8 mouse cellular contexts compared by ENCODE assay signal in genomic region chr7:38086401-38086800, GRCm38 (mm10). TPM values are rescaled to one million over a fixed set of nuclear protein-coding genes. Genes with fewer than 3 reads are reported as not detected.
DNase-seq lines count a peak whose midpoint lies in the region; ATAC-seq and TF ChIP-seq lines count a peak whose summit lies in the region.

No protein-coding gene starts in this region.

- no peak overlapping the region for H3K27ac ChIP-seq in forebrain, embryonic 13.5 days
- H3K27ac ChIP-seq in forebrain, embryonic 16.5 days (ENCODE audit: low read length): no peak overlapping the region
- no peak overlapping the region for H3K27ac ChIP-seq in liver, embryonic 12.5 days
- H3K27ac ChIP-seq in liver, postnatal 0 days (ENCODE audit: low read depth): no peak overlapping the region
- peak overlapping the region; percentile 75; the same call in 1 of the 2 replicates for H3K27ac ChIP-seq in embryonic facial prominence, embryonic 15.5 days (replicated peaks)
- peak overlapping the region; percentile 1; the same call in 1 of the 2 replicates for H3K27ac ChIP-seq in stomach, embryonic 14.5 days (ENCODE audit: low read length)
- no peak overlapping the region for H3K27ac ChIP-seq in midbrain, postnatal 0 days (ENCODE audit: low read depth, low read length)

- H3K9me3 ChIP-seq in forebrain, embryonic 13.5 days (replicated peaks): no peaks in the 10 kb centered on the region
- no peaks in the 10 kb centered on the region for H3K9me3 ChIP-seq in forebrain, embryonic 16.5 days (ENCODE audit: control insufficient read depth, low read length)
- 0 out of 2 replicates have a peak, but pooled peaks cover 4% of the 10 kb centered on the region for H3K9me3 ChIP-seq in liver, embryonic 12.5 days (replicated peaks)
- H3K9me3 ChIP-seq in liver, postnatal 0 days (ENCODE audit: low read length): no peaks in the 10 kb centered on the region
- no peaks in the 10 kb centered on the region for H3K9me3 ChIP-seq in embryonic facial prominence, embryonic 15.5 days (replicated peaks)
- no peaks in the 10 kb centered on the region for H3K9me3 ChIP-seq in stomach, embryonic 14.5 days (ENCODE audit: control insufficient read depth, low read depth, low read length)
- no peaks in the 10 kb centered on the region for H3K9me3 ChIP-seq in midbrain, postnatal 0 days (ENCODE audit: low read length)

- no peak for ATAC-seq in forebrain, embryonic 13.5 days
- no peak for ATAC-seq in forebrain, embryonic 16.5 days
- no peak for ATAC-seq in liver, embryonic 12.5 days
- ATAC-seq in liver, postnatal 0 days: no peak
- ATAC-seq in embryonic facial prominence, embryonic 15.5 days (ENCODE audit: insufficient number of reproducible peaks, low FRiP score, low TSS enrichment, low read depth): no peak
- no peak for ATAC-seq in stomach, embryonic 14.5 days (ENCODE audit: insufficient number of reproducible peaks, insufficient read depth, low FRiP score, low read depth)
- no peak for ATAC-seq in megakaryocyte, adult 5-6 weeks (ENCODE audit: poor library complexity, severe bottlenecking)
- no peak for ATAC-seq in midbrain, postnatal 0 days (ENCODE audit: low FRiP score)

- TF ChIP-seq CTCF in liver, postnatal 0 days (IDR thresholded peaks at IDR 0.05; ENCODE audit: low read depth): no peak
- no peak for TF ChIP-seq CTCF in midbrain, postnatal 0 days (IDR thresholded peaks at IDR 0.05)

- H3K9ac ChIP-seq in forebrain, embryonic 13.5 days: no peak overlapping the region
- H3K9ac ChIP-seq in forebrain, embryonic 16.5 days (replicated peaks; ENCODE audit: low read depth, low read length): no peak overlapping the region
- no peak overlapping the region for H3K9ac ChIP-seq in liver, embryonic 12.5 days
- H3K9ac ChIP-seq in liver, postnatal 0 days (replicated peaks): no peak overlapping the region
- H3K9ac ChIP-seq in embryonic facial prominence, embryonic 15.5 days: no peak overlapping the region
- 0 out of 2 replicates have a peak overlapping the region, but pooled peaks have one; percentile 0 for H3K9ac ChIP-seq in stomach, embryonic 14.5 days (replicated peaks; ENCODE audit: low read depth, low read length)
- H3K9ac ChIP-seq in midbrain, postnatal 0 days (replicated peaks; ENCODE audit: low read length, poor library complexity, severe bottlenecking): no peak overlapping the region

- no peak overlapping the region for H3K4me3 ChIP-seq in forebrain, embryonic 13.5 days
- H3K4me3 ChIP-seq in forebrain, embryonic 16.5 days (replicated peaks; ENCODE audit: low read length): no peak overlapping the region
- H3K4me3 ChIP-seq in liver, embryonic 12.5 days: no peak overlapping the region
- H3K4me3 ChIP-seq in liver, postnatal 0 days (ENCODE audit: low read depth, low read length): no peak overlapping the region
- no peak overlapping the region for H3K4me3 ChIP-seq in embryonic facial prominence, embryonic 15.5 days (replicated peaks)
- H3K4me3 ChIP-seq in stomach, embryonic 14.5 days (ENCODE audit: low read depth, low read length): no peak overlapping the region
- H3K4me3 ChIP-seq in midbrain, postnatal 0 days (ENCODE audit: low read depth, low read length): no peak overlapping the region

- DNase-seq in liver, postnatal 0 days: no peak
- no peak for DNase-seq in midbrain, postnatal 0 days (ENCODE audit: low spot score)

- 34% methylated on average over 8 of the region's 8 CpGs for WGBS in forebrain, embryonic 13.5 days
- 31% methylated on average over 8 of the region's 8 CpGs for WGBS in forebrain, embryonic 16.5 days
- WGBS in liver, embryonic 12.5 days (ENCODE audit: insufficient replicate concordance): 59% methylated on average over 8 of the region's 8 CpGs
- 68% methylated on average over 8 of the region's 8 CpGs for WGBS in liver, postnatal 0 days (ENCODE audit: insufficient replicate concordance)
- WGBS in embryonic facial prominence, embryonic 15.5 days: 36% methylated on average over 8 of the region's 8 CpGs
- 50% methylated on average over 8 of the region's 8 CpGs for WGBS in stomach, embryonic 14.5 days
- 38% methylated on average over 8 of the region's 8 CpGs for WGBS in midbrain, postnatal 0 days

- H3K27me3 ChIP-seq in forebrain, embryonic 13.5 days: peaks cover 24% of the 10 kb centered on the region; the same call in 1 of the 2 replicates
- 0 out of 2 replicates have a peak, but pooled peaks cover 2% of the 10 kb centered on the region for H3K27me3 ChIP-seq in forebrain, embryonic 16.5 days (replicated peaks; ENCODE audit: control insufficient read depth, insufficient read depth, low read length)
- no peaks in the 10 kb centered on the region; the same call in none of the 2 replicates for H3K27me3 ChIP-seq in liver, embryonic 12.5 days (replicated peaks)
- H3K27me3 ChIP-seq in liver, postnatal 0 days (ENCODE audit: insufficient read depth, low read length): no peaks in the 10 kb centered on the region
- H3K27me3 ChIP-seq in embryonic facial prominence, embryonic 15.5 days: no peaks in the 10 kb centered on the region
- H3K27me3 ChIP-seq in stomach, embryonic 14.5 days (ENCODE audit: control insufficient read depth, insufficient read depth, low read length): no peaks in the 10 kb centered on the region
- peaks cover 12% of the 10 kb centered on the region for H3K27me3 ChIP-seq in midbrain, postnatal 0 days (ENCODE audit: insufficient read depth, low read length)

- H3K4me2 ChIP-seq in forebrain, embryonic 13.5 days: peak overlapping the region; percentile 76; the same call in 1 of the 2 replicates
- no peak overlapping the region for H3K4me2 ChIP-seq in forebrain, embryonic 16.5 days (ENCODE audit: low read length)
- H3K4me2 ChIP-seq in liver, embryonic 12.5 days: peak overlapping the region; percentile 84
- no peak overlapping the region for H3K4me2 ChIP-seq in liver, postnatal 0 days (ENCODE audit: low read depth, low read length)
- H3K4me2 ChIP-seq in embryonic facial prominence, embryonic 15.5 days (replicated peaks): peak overlapping the region; percentile 90
- peak overlapping the region; percentile 86; the same call in 1 of the 2 replicates for H3K4me2 ChIP-seq in stomach, embryonic 14.5 days (replicated peaks; ENCODE audit: low read depth, low read length)
- H3K4me2 ChIP-seq in midbrain, postnatal 0 days (ENCODE audit: low read depth, low read length, poor library complexity, severe bottlenecking): no peak overlapping the region

- H3K36me3 ChIP-seq in forebrain, embryonic 13.5 days (ENCODE audit: poor library complexity, severe bottlenecking): no peaks in the 10 kb centered on the region
- H3K36me3 ChIP-seq in forebrain, embryonic 16.5 days (ENCODE audit: control insufficient read depth, insufficient read depth): no peaks in the 10 kb centered on the region
- no peaks in the 10 kb centered on the region for H3K36me3 ChIP-seq in liver, embryonic 12.5 days
- H3K36me3 ChIP-seq in liver, postnatal 0 days (replicated peaks; ENCODE audit: insufficient read depth, low read length): no peaks in the 10 kb centered on the region
- no peaks in the 10 kb centered on the region for H3K36me3 ChIP-seq in embryonic facial prominence, embryonic 15.5 days
- no peaks in the 10 kb centered on the region for H3K36me3 ChIP-seq in stomach, embryonic 14.5 days (ENCODE audit: control insufficient read depth, insufficient read depth, low read length)
- H3K36me3 ChIP-seq in midbrain, postnatal 0 days (ENCODE audit: insufficient read depth, low read length): no peaks in the 10 kb centered on the region

- no peak for TF ChIP-seq EP300 in liver, postnatal 0 days (IDR thresholded peaks at IDR 0.05; ENCODE audit: low read depth)

- peaks cover 15% of the 10 kb centered on the region for H3K4me1 ChIP-seq in forebrain, embryonic 13.5 days
- peaks cover 15% of the 10 kb centered on the region for H3K4me1 ChIP-seq in forebrain, embryonic 16.5 days (replicated peaks; ENCODE audit: control insufficient read depth, insufficient read depth, low read length)
- peaks cover 31% of the 10 kb centered on the region for H3K4me1 ChIP-seq in liver, embryonic 12.5 days
- peaks cover 19% of the 10 kb centered on the region for H3K4me1 ChIP-seq in liver, postnatal 0 days (ENCODE audit: insufficient read depth)
- H3K4me1 ChIP-seq in embryonic facial prominence, embryonic 15.5 days: peaks cover 24% of the 10 kb centered on the region
- peaks cover 14% of the 10 kb centered on the region; the same call in 1 of the 2 replicates for H3K4me1 ChIP-seq in stomach, embryonic 14.5 days (ENCODE audit: control insufficient read depth, insufficient read depth, low read length)
- H3K4me1 ChIP-seq in midbrain, postnatal 0 days (ENCODE audit: insufficient read depth, low read length): peaks cover 3% of the 10 kb centered on the region; the same call in 1 of the 2 replicates

RNA-seq across cellular contexts. Expression of gene Ccne1, which starts 20.9 kb away (rescaled TPM):
- polyA plus RNA-seq in forebrain, embryonic 13.5 days (2015; fragmentation: Nextera tagmentation; extraction: Ambion mirVana): 25.9 and 31.9 TPM in 2 replicates
- 14.3 and 14.5 TPM in 2 replicates for polyA plus RNA-seq in forebrain, embryonic 16.5 days (2015; fragmentation: Nextera tagmentation; extraction: Ambion mirVana)
- 145 and 150 TPM in 2 replicates for polyA plus RNA-seq in liver, embryonic 12.5 days (2016; fragmentation: Nextera tagmentation; extraction: Ambion mirVana)
- polyA plus RNA-seq in liver, postnatal 0 days (2015; fragmentation: Nextera tagmentation; extraction: Ambion mirVana): 31.1 and 32.4 TPM in 2 replicates
- 59.9 and 62.3 TPM in 2 replicates for polyA plus RNA-seq in embryonic facial prominence, embryonic 15.5 days (2015; fragmentation: Nextera tagmentation; extraction: Ambion mirVana)
- polyA plus RNA-seq in stomach, embryonic 14.5 days (2014; fragmentation: Nextera tagmentation; extraction: Ambion mirVana): 70.3 and 74.8 TPM in 2 replicates
- total RNA-seq in megakaryocyte, adult 5-6 weeks (2015): 22.8 and 23.6 TPM in 2 replicates
- 33.4 and 37.7 TPM in 2 replicates for total RNA-seq in megakaryocyte, adult 5-6 weeks (2017)
- total RNA-seq in midbrain, postnatal 0 days (2014; rRNA removed): 9.5 and 11.4 TPM in 2 replicates
- 13.2 and 13.4 TPM in 2 replicates for polyA plus RNA-seq in midbrain, postnatal 0 days (2015; fragmentation: Nextera tagmentation; extraction: Ambion mirVana)

Comparison
In these comparisons a context has a peak if more than half of its experiments do, and no peak if none do; other contexts are left out.
1. H3K4me2 ChIP-seq: peak in forebrain, embryonic 13.5 days (single experiment), liver, embryonic 12.5 days (single experiment), embryonic facial prominence, embryonic 15.5 days (single experiment) and stomach, embryonic 14.5 days (single experiment); none in forebrain, embryonic 16.5 days (single experiment), liver, postnatal 0 days (single experiment) and midbrain, postnatal 0 days (single experiment).
2. H3K27ac ChIP-seq: peak in embryonic facial prominence, embryonic 15.5 days (single experiment) and stomach, embryonic 14.5 days (single experiment); none in forebrain, embryonic 13.5 days (single experiment), forebrain, embryonic 16.5 days (single experiment), liver, embryonic 12.5 days (single experiment), liver, postnatal 0 days (single experiment) and midbrain, postnatal 0 days (single experiment).